Mouse (Mus musculus) bone marrow macrophage, adult 2 months (primary cell): ENCODE data around the gene Cend1.

Experiments used
- CTCF ChIP-seq: IDR thresholded peaks from 2 replicates; pipeline ENCODE4 v1.5.1; 2012; ENCODE audit warnings: low read depth, mild to moderate bottlenecking, low read length, moderate library complexity
- POLR2A ChIP-seq: IDR thresholded peaks from 2 replicates; pipeline ENCODE4 v1.6.1; 2012; ENCODE audit warnings: mild to moderate bottlenecking, low read depth, low read length, borderline replicate concordance

- TF ChIP-seq CTCF = no peak
- TF ChIP-seq POLR2A = no peak
Observed at GRCm38 (mm10) chr7:141471236-141471635, 41.9 kb upstream of the Cend1 start.
